31 mouse cellular contexts compared by ENCODE assay signal in the genomic region with DNA sequence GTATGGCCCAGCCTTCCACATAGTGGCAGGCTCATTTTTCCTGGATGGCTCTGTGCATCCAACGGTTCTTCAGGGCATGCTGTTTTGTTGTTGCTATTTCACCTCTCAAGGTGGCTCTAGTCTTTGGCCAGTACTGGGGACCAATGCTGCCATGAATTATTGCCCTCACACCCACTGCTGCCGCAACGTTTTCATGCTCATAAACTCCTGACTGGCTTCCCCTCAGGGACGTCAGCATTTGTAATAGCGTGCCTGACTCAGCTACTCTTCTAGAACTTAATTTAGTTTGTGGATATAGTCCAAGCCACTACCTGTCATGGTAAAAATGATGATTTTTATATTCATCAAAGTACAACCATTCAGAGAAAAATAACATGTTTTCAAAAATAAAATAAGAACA.
"Had no signal": no experiment of that assay in that cellular context is flagged by ENCODE, and none has a peak within 500 bp of the region (broad histone marks: within the 10 kb centered on the region; RNA-seq: fewer than 3 reads in every experiment).

No protein-coding gene starts in this region.

- H3K4me1 ChIP-seq: limb, embryonic 15.5 days; liver, embryonic 12.5 days; liver, embryonic 13.5 days; liver, embryonic 15.5 days; lung, embryonic 15.5 days; megakaryocyte, embryonic 14.5 days; midbrain, embryonic 12.5 days; midbrain, embryonic 13.5 days; midbrain, embryonic 15.5 days had no signal

- ATAC-seq: liver, embryonic 12.5 days; liver, postnatal 0 days; lung, postnatal 0 days; midbrain, embryonic 13.5 days; midbrain, embryonic 15.5 days; midbrain, embryonic 16.5 days had no signal

- H3K4me2 ChIP-seq: limb, embryonic 12.5 days; limb, embryonic 13.5 days; limb, embryonic 15.5 days; liver, embryonic 11.5 days; liver, embryonic 12.5 days; liver, embryonic 13.5 days; liver, embryonic 15.5 days; lung, embryonic 14.5 days; lung, embryonic 15.5 days; midbrain, embryonic 11.5 days; midbrain, embryonic 12.5 days; midbrain, embryonic 13.5 days; midbrain, embryonic 15.5 days had no signal

- H3K9me3 ChIP-seq: limb, embryonic 12.5 days; limb, embryonic 13.5 days; limb, embryonic 15.5 days; liver, embryonic 12.5 days; liver, embryonic 13.5 days; liver, embryonic 15.5 days; lung, embryonic 15.5 days; megakaryocyte, embryonic 14.5 days; midbrain, embryonic 10.5 days; midbrain, embryonic 12.5 days; midbrain, embryonic 13.5 days; midbrain, embryonic 15.5 days had no signal

- H3K4me3 ChIP-seq: left cerebral cortex, adult 2 months; limb, embryonic 12.5 days; limb, embryonic 13.5 days; limb, embryonic 15.5 days; liver, embryonic 12.5 days; liver, embryonic 13.5 days; liver, embryonic 15.5 days; lung, embryonic 15.5 days; megakaryocyte, embryonic 14.5 days; midbrain, embryonic 10.5 days; midbrain, embryonic 12.5 days; midbrain, embryonic 13.5 days; midbrain, embryonic 15.5 days; myocyte had no signal

- H3K27ac ChIP-seq: left cerebral cortex, adult 2 months; limb, embryonic 12.5 days; limb, embryonic 13.5 days; limb, embryonic 15.5 days; liver, embryonic 12.5 days; liver, embryonic 13.5 days; liver, embryonic 14.5 days; liver, embryonic 15.5 days; lung, embryonic 15.5 days; macrophage; midbrain, embryonic 10.5 days; midbrain, embryonic 12.5 days; midbrain, embryonic 13.5 days; midbrain, embryonic 15.5 days had no signal

- H3K36me3 ChIP-seq: limb, embryonic 12.5 days; limb, embryonic 13.5 days; limb, embryonic 15.5 days; liver, embryonic 12.5 days; liver, embryonic 13.5 days; liver, embryonic 15.5 days; lung, embryonic 15.5 days; midbrain, embryonic 10.5 days; midbrain, embryonic 12.5 days; midbrain, embryonic 13.5 days; midbrain, embryonic 15.5 days had no signal

- DNase-seq: left cerebral cortex, postnatal 4 days; liver; liver, embryonic 13.5 days; liver, postnatal 0 days; lung, adult 18-20 months; lung, adult 2 months; lung, embryonic 14.5 days; lung, postnatal 10 days; lung, postnatal 14 days; lung, postnatal 36 days; lung, postnatal 4 days; midbrain, embryonic 14.5 days had no signal

- H3K27me3 ChIP-seq: limb, embryonic 15.5 days; liver, embryonic 12.5 days; liver, embryonic 13.5 days; liver, embryonic 15.5 days; lung, embryonic 15.5 days; megakaryocyte, embryonic 14.5 days; midbrain, embryonic 15.5 days had no signal

- H3K9ac ChIP-seq: limb, embryonic 12.5 days; limb, embryonic 13.5 days; limb, embryonic 15.5 days; liver, embryonic 12.5 days; liver, embryonic 13.5 days; liver, embryonic 14.5 days; liver, embryonic 15.5 days; liver, postnatal 0 days; lung, embryonic 14.5 days; lung, embryonic 15.5 days; midbrain, embryonic 12.5 days; midbrain, embryonic 13.5 days; midbrain, embryonic 15.5 days had no signal
